Mouse (Mus musculus): ENCODE results near the gene Irgc1. TPM values are rescaled to one million over a fixed set of nuclear protein-coding genes. Genes with fewer than 3 reads are reported as not detected.

Gene Irgc1
- polyA plus RNA-seq, 1 experiment, result not detected

GRCm38 (mm10) chr7:24387059-24387556, 65.0 kb downstream of the Irgc1 start:
- Histone ChIP-seq H3K27ac (replicated peaks; ENCODE audit: low read depth, low read length) (peak overlapping the region; percentile 57; the same call in 1 of the 2 replicates), H3K4me3 (ENCODE audit: insufficient read depth, low read depth, low read length) (no peak overlapping the region), H3K4me1 (ENCODE audit: control insufficient read depth, insufficient read depth, insufficient read length, low read length) (no peaks in the 10 kb centered on the region)

GRCm38 (mm10) chr7:24384827-24385226, 67.3 kb downstream of the Irgc1 start:
- no peak overlapping the region for H3K4me3 ChIP-seq (ENCODE audit: insufficient read depth, low read depth, low read length)
- H3K27ac ChIP-seq (replicated peaks; ENCODE audit: low read depth, low read length), result no peak overlapping the region
- H3K4me1 ChIP-seq (ENCODE audit: control insufficient read depth, insufficient read depth, insufficient read length, low read length), result no peaks in the 10 kb centered on the region

GRCm38 (mm10) chr7:24384070-24384469, 68.0 kb downstream of the Irgc1 start:
- Histone ChIP-seq H3K4me3 (ENCODE audit: insufficient read depth, low read depth, low read length) (no peak overlapping the region), H3K27ac (replicated peaks; ENCODE audit: low read depth, low read length) (no peak overlapping the region), H3K4me1 (ENCODE audit: control insufficient read depth, insufficient read depth, insufficient read length, low read length) (no peaks in the 10 kb centered on the region)

GRCm38 (mm10) chr7:24382730-24383372, 69.2 kb downstream of the Irgc1 start:
- Histone ChIP-seq H3K4me3 (ENCODE audit: insufficient read depth, low read depth, low read length) (no peak overlapping the region), H3K27ac (replicated peaks; ENCODE audit: low read depth, low read length) (no peak overlapping the region), H3K4me1 (ENCODE audit: control insufficient read depth, insufficient read depth, insufficient read length, low read length) (no peaks in the 10 kb centered on the region)

Other genes starting within 250 kb of the Irgc1 start
- 1.5 and 1.7 TPM in 2 replicates for gene Zfp111, start 240.9 kb downstream of the Irgc1 start, polyA plus RNA-seq (2012; ENCODE audit: insufficient read depth, insufficient read length, missing spikeins)
- gene Zfp109, start 214.7 kb downstream of the Irgc1 start, polyA plus RNA-seq (2012; ENCODE audit: insufficient read depth, insufficient read length, missing spikeins), result 0.46 TPM in 1 of 2 replicates, not detected in the other
- gene Zfp108, start 197.5 kb downstream of the Irgc1 start, polyA plus RNA-seq (2012; ENCODE audit: insufficient read depth, insufficient read length, missing spikeins), result 0.88 and 1.8 TPM in 2 replicates
- gene Zfp93, start 181.9 kb downstream of the Irgc1 start, polyA plus RNA-seq (2012; ENCODE audit: insufficient read depth, insufficient read length, missing spikeins), result 1.4 and 4.4 TPM in 2 replicates
- 1.5 and 2.0 TPM in 2 replicates for gene Zfp61, start 151.1 kb downstream of the Irgc1 start, polyA plus RNA-seq (2012; ENCODE audit: insufficient read depth, insufficient read length, missing spikeins)
- 3.8 and 4.5 TPM in 2 replicates for gene Zfp94, start 135.6 kb downstream of the Irgc1 start, polyA plus RNA-seq (2012; ENCODE audit: insufficient read depth, insufficient read length, missing spikeins)
- not detected in 2 replicates for gene Tescl, start 118.4 kb downstream of the Irgc1 start, polyA plus RNA-seq (2012; ENCODE audit: insufficient read depth, insufficient read length, missing spikeins)
- not detected in 2 replicates for gene Lypd5, start 103.1 kb downstream of the Irgc1 start, polyA plus RNA-seq (2012; ENCODE audit: insufficient read depth, insufficient read length, missing spikeins)
- not detected in 2 replicates for gene Kcnn4, start 82.0 kb downstream of the Irgc1 start, polyA plus RNA-seq (2012; ENCODE audit: insufficient read depth, insufficient read length, missing spikeins)
- gene Smg9, start 52.7 kb downstream of the Irgc1 start, polyA plus RNA-seq (2012; ENCODE audit: insufficient read depth, insufficient read length, missing spikeins), result 6.1 and 8.2 TPM in 2 replicates
- gene Plaur, start 10.2 kb upstream of the Irgc1 start, polyA plus RNA-seq (2012; ENCODE audit: insufficient read depth, insufficient read length, missing spikeins), result 3.0 TPM in 1 of 2 replicates, not detected in the other
- 3.1 and 3.5 TPM in 2 replicates for gene Cadm4, start 29.7 kb upstream of the Irgc1 start, polyA plus RNA-seq (2012; ENCODE audit: insufficient read depth, insufficient read length, missing spikeins)
- 3.0 and 4.7 TPM in 2 replicates for gene Zfp428, start 54.7 kb upstream of the Irgc1 start, polyA plus RNA-seq (2012; ENCODE audit: insufficient read depth, insufficient read length, missing spikeins)
- not detected in 2 replicates for gene AC161166.1, start 60.2 kb upstream of the Irgc1 start, polyA plus RNA-seq (2012; ENCODE audit: insufficient read depth, insufficient read length, missing spikeins)
- gene Irgq, start 78.4 kb upstream of the Irgc1 start, polyA plus RNA-seq (2012; ENCODE audit: insufficient read depth, insufficient read length, missing spikeins), result 9.1 and 9.2 TPM in 2 replicates
- not detected in 2 replicates for gene Pinlyp, start 93.8 kb upstream of the Irgc1 start, polyA plus RNA-seq (2012; ENCODE audit: insufficient read depth, insufficient read length, missing spikeins)
- gene Xrcc1, start 94.0 kb upstream of the Irgc1 start, polyA plus RNA-seq (2012; ENCODE audit: insufficient read depth, insufficient read length, missing spikeins), result 20.7 and 22.5 TPM in 2 replicates
- gene Ethe1, start 135.2 kb upstream of the Irgc1 start, polyA plus RNA-seq (2012; ENCODE audit: insufficient read depth, insufficient read length, missing spikeins), result 17.2 and 20.4 TPM in 2 replicates
- not detected in 2 replicates for gene Zfp575, start 135.3 kb upstream of the Irgc1 start, polyA plus RNA-seq (2012; ENCODE audit: insufficient read depth, insufficient read length, missing spikeins)
- 0.75 TPM in 1 of 2 replicates, not detected in the other for gene Phldb3, start 158.5 kb upstream of the Irgc1 start, polyA plus RNA-seq (2012; ENCODE audit: insufficient read depth, insufficient read length, missing spikeins)
- not detected in 2 replicates for gene Lypd3, start 184.3 kb upstream of the Irgc1 start, polyA plus RNA-seq (2012; ENCODE audit: insufficient read depth, insufficient read length, missing spikeins)
- not detected in 2 replicates for gene Tex101, start 224.4 kb upstream of the Irgc1 start, polyA plus RNA-seq (2012; ENCODE audit: insufficient read depth, insufficient read length, missing spikeins)

Data from brown adipose tissue, adult 24 weeks (tissue).